Mouse (Mus musculus) limb, embryonic 13.5 days (tissue): Measurements from ENCODE around the gene Cactin. TPM values are rescaled to one million over a fixed set of nuclear protein-coding genes. Genes with fewer than 3 reads are reported as not detected.
A peak's percentile ranks its signal among the peaks of the same experiment; 100 is the strongest.

ENCODE experiments used
- ATAC-seq: fragments of 200-750 bp; cut with Nextera tagmentation; 2 replicates; pipeline ENCODE4 v1.8.0; 2017; ENCODE audit warnings: low read depth, moderate number of reproducible peaks, moderate TSS enrichment; ENCODE audit not compliant: low FRiP score
- H3K27ac ChIP-seq: fragments of 300-500 bp; sonication (generic); 2 replicates; pipeline ENCODE4 v1.5.1; 2015; ENCODE audit warnings: inconsistent platforms, mild to moderate bottlenecking, moderate library complexity
- H3K27me3 ChIP-seq: fragments of 300-500 bp; sonication (generic); 2 replicates; pipeline ENCODE4 v1.6.1; 2015; ENCODE audit warnings: mild to moderate bottlenecking, inconsistent platforms
- H3K36me3 ChIP-seq: fragments of 300-500 bp; sonication (generic); 2 replicates; pipeline ENCODE4 v1.6.1; 2015; ENCODE audit warnings: inconsistent platforms, mild to moderate bottlenecking, moderate library complexity
- H3K4me1 ChIP-seq: fragments of 300-500 bp; sonication (generic); 2 replicates; pipeline ENCODE4 v1.6.1; 2015; ENCODE audit warnings: inconsistent platforms
- H3K4me2 ChIP-seq: fragments of 300-500 bp; sonication (generic); replicated peaks from 2 replicates; pipeline ENCODE4 v1.6.1; 2015; ENCODE audit warnings: inconsistent platforms, mild to moderate bottlenecking, moderate library complexity
- H3K4me3 ChIP-seq: fragments of 300-500 bp; sonication (generic); 2 replicates; pipeline ENCODE4 v1.5.1; 2015; ENCODE audit warnings: moderate library complexity, mild to moderate bottlenecking, inconsistent platforms
- H3K9ac ChIP-seq: fragments of 300-500 bp; sonication (generic); 2 replicates; pipeline ENCODE4 v1.6.1; 2015; ENCODE audit warnings: mild to moderate bottlenecking, inconsistent platforms
- H3K9me3 ChIP-seq: fragments of 300-500 bp; sonication (generic); 2 replicates; pipeline ENCODE4 v1.6.1; 2016; ENCODE audit warnings: inconsistent platforms
- WGBS: fragments of 180-500 bp; shearing (Covaris S2); methylation state at CpG from one replicate; pipeline ENCODE4 v1.1.7; 2015; 5-methylcytosine and 5-hydroxymethylcytosine counted together
- polyA plus RNA-seq: library from polyadenylated mRNA; unstranded; fragments of >200 nt; fragmentation: Nextera tagmentation; extraction: Ambion mirVana; gene quantifications from 2 replicates; pipeline ENCODE4 v1.2.1, GENCODE M21; 2015

Gene Cactin
- polyA plus RNA-seq, 1 experiment from 2014 or later: 41.8 TPM

DNA sequence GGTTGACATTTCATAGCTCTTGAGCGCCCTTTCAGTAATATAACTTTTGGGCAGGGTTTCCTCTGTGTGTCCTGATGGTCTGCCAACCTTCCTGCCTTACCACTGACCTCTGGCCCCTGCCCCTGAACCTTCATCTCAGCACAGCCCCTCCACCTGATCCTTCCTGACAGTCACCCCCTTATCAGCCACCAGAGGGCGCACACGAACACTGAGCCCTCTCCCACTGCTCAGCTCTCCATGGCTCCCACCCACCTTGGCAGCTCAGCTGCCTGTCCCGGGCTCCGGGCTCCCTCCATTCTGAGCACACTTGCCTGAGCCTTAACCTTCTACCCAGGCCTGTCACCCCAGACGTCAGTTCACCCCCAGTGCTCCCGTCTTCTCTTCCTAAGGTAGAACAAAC, 31.6 kb upstream of the Cactin start:
- no peak for ATAC-seq
- Histone ChIP-seq H3K4me1 (peaks cover 33% of the 10 kb centered on the region), H3K36me3 (no peaks in the 10 kb centered on the region), H3K27me3 (peaks cover 67% of the 10 kb centered on the region), H3K9ac (no peak overlapping the region), H3K4me3 (no peak overlapping the region), H3K27ac (no peak overlapping the region), H3K9me3 (no peaks in the 10 kb centered on the region), H3K4me2 (no peak overlapping the region)
- WGBS: 3% methylated on average over 7 of the region's 7 CpGs

DNA sequence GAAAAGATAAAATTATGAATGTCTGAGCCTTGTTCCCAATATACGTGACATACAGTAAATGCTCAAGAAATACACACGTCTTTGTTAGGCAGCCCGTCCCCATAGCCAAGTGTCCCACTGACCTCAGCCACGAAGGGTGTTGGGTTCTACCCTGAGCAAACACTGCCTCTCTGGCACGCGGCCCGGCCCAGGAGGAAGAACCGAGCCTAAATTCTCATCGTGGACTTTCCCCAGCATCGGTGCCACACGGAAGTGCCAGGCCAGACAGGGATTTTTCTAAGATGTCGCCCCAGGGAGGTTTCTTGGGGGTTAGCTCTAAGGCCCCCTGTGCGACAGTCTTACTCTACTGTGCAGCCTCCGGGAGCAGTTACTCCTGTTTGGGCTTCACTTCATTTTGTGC, 31.1 kb upstream of the Cactin start:
- no peak overlapping the region for H3K27ac ChIP-seq
- no peak overlapping the region for H3K9ac ChIP-seq
- H3K27me3 ChIP-seq: peaks cover 62% of the 10 kb centered on the region
- no peaks in the 10 kb centered on the region for H3K36me3 ChIP-seq
- WGBS: 65% methylated on average over 14 of the region's 14 CpGs
- no peak for ATAC-seq
- H3K9me3 ChIP-seq: no peaks in the 10 kb centered on the region
- H3K4me1 ChIP-seq: peaks cover 38% of the 10 kb centered on the region
- no peak overlapping the region for H3K4me3 ChIP-seq
- H3K4me2 ChIP-seq: no peak overlapping the region

- H3K27ac ChIP-seq: no peak overlapping the region
- peak overlapping the region; percentile 7 for H3K4me3 ChIP-seq
- H3K4me2 ChIP-seq: peak overlapping the region; percentile 42
These were observed 30.0 kb upstream of the Cactin start for GRCm38 (mm10) chr10:81290698-81291460.

DNA sequence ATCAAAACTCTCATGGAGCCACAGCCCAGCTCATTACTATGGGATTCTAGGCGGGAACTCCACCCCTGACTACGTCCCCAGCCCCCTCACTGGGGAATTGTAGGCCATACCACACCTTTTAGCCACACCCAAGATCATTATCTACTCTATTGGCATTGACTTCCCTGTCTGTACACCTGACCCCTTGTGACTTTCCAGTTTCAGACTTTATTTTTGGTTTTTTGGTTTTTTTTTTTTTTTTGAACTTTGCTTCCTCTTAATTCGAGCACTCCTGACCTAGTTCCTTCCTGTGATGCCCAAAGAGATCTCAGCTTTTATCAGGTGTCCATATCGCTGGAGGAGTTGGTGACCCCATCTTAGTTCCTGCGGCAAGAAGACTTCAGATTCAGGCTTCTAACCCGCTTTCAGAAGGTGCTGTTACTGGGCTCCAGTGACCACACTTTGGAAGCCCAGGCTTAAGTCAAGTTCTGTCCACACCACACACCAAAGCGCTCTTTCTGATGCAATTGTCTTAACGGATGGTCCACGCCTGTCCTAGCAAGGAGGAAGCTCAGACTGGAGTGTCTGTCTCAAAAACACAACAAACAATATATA, 29.3 kb upstream of the Cactin start, which contains the start of gene Tjp3:
Gene Tjp3, minus strand, starts transcription at position 71 of the 594 bp plus-strand sequence.
- Histone ChIP-seq H3K4me2 (peak within 1 kb of the TSS; percentile 91), H3K9me3 (no peaks in the 10 kb centered on the region), H3K4me1 (peaks cover 42% of the 10 kb centered on the region), H3K36me3 (no peaks in the 10 kb centered on the region), H3K4me3 (peak within 1 kb of the TSS; percentile 79), H3K9ac (peak within 1 kb of the TSS; percentile 50), H3K27me3 (peaks cover 46% of the 10 kb centered on the region), H3K27ac (no peak within 1 kb of the TSS)
- no peak for ATAC-seq
- 75% methylated on average over 9 of the region's 9 CpGs for WGBS

More at GRCm38 (mm10) chr10:81290698-81291460, 30.0 kb upstream of the Cactin start:
- Histone ChIP-seq H3K9ac (peak overlapping the region; percentile 50), H3K27me3 (peaks cover 53% of the 10 kb centered on the region), H3K4me1 (peaks cover 42% of the 10 kb centered on the region), H3K9me3 (no peaks in the 10 kb centered on the region), H3K36me3 (no peaks in the 10 kb centered on the region)
- WGBS: 15% methylated on average over 24 of the region's 24 CpGs
- no peak for ATAC-seq

DNA sequence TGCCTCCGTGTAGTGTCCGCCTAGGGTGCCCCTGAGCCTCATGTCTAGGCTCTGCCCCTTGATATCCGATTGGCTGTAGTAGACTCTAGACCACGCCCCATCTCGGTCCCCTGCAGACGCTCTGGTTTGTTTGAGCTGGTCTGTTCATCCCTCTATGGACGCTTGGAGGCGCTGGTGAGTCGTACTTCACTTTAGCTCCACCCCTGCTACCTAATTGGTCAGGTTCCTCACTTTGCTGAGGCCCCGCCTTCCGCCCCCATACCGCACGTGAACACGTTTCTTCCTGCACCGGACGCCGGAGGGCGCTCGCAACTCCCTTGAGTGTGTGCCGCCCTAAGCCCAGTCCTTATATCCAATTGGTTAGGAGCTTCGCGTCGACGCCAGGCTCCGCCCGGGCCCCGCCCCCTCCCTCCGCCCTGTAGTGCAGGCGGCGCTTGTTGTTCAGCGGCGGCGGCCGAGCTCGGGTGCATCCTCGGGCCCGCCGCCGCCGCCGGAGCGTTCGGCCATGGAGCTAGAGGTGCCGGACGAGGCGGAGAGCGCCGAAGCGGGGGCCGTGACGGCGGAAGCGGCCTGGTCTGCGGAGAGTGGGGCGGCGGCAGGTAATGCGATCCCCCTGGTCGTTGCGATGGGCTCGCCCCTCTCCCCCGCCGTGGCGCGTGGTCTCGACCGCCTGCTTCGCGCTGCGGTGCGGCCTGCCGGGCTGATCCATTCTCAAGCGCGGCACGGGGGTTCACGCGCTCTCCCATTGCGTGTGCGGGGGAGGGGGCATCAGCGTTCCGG, 28.2 kb upstream of the Cactin start, which contains the start of gene Pip5k1c:
Gene Pip5k1c, plus strand, starts transcription at position 410 of the 780 bp plus-strand sequence.
- peak within 1 kb of the TSS; percentile 91 for H3K4me2 ChIP-seq
- peaks cover 47% of the 10 kb centered on the region for H3K4me1 ChIP-seq
- H3K27ac ChIP-seq: peak within 1 kb of the TSS; percentile 85
- H3K4me3 ChIP-seq: peak within 1 kb of the TSS; percentile 79
- H3K36me3 ChIP-seq: no peaks in the 10 kb centered on the region
- peaks cover 35% of the 10 kb centered on the region for H3K27me3 ChIP-seq
- no peaks in the 10 kb centered on the region for H3K9me3 ChIP-seq
- under 1% methylated on average over 76 of the region's 80 CpGs for WGBS
- ATAC-seq: peak; percentile 94
- H3K9ac ChIP-seq: peak within 1 kb of the TSS; percentile 86

DNA sequence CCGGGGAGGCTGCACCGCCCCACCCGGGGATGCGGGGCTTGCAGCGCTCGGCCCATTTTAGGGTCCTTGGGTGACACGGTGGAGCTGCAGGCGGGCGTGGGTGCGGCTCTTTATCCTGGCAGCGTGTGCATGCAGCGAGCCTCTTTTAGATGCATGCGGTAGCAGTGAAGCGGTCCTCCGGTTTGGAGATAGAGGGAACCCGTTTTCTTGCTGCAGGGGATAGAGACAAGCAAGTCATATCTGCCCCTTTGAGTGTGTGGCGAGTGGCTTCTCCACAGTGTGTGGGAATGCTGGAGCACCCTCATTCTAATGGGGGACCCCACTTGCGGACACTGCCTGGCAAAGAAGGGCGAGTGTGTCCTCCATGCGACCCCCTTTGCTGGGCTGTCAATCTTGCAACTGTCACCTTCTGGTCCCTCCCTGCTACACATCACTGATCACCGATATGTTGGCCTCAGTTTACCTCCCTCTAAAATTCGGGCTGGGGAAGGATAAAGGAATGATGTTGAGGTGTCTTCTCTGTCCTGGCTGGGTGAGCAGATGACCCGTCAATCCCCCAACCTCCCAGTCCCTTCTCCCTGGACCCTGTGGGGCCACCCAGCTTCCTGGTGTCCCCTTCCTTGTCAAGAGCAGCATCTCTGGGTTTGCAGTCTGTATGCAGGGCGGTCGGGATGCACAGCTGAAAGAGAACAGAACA, 27.4 kb upstream of the Cactin start:
- no peak for ATAC-seq
- Histone ChIP-seq H3K36me3 (no peaks in the 10 kb centered on the region), H3K27me3 (peaks cover 27% of the 10 kb centered on the region), H3K4me2 (peak overlapping the region; percentile 91), H3K9ac (peak overlapping the region; percentile 86), H3K27ac (peak overlapping the region; percentile 85), H3K4me1 (peaks cover 50% of the 10 kb centered on the region), H3K9me3 (no peaks in the 10 kb centered on the region), H3K4me3 (peak overlapping the region; percentile 79)
- 3% methylated on average over 25 of the region's 25 CpGs for WGBS

GRCm38 (mm10) chr10:81294442-81294841, 26.5 kb upstream of the Cactin start:
- Histone ChIP-seq H3K4me3 (peak overlapping the region; percentile 79), H3K9ac (peak overlapping the region; percentile 86), H3K4me1 (peaks cover 49% of the 10 kb centered on the region), H3K4me2 (peak overlapping the region; percentile 91), H3K27ac (no peak overlapping the region), H3K36me3 (no peaks in the 10 kb centered on the region), H3K27me3 (peaks cover 24% of the 10 kb centered on the region), H3K9me3 (no peaks in the 10 kb centered on the region)
- no peak for ATAC-seq
- WGBS: 33% methylated on average over 8 of the region's 8 CpGs

- Histone ChIP-seq H3K9ac (peak overlapping the region; percentile 86; the same call in 1 of the 2 replicates), H3K27me3 (peaks cover 17% of the 10 kb centered on the region), H3K36me3 (no peaks in the 10 kb centered on the region), H3K4me3 (no peak overlapping the region), H3K4me1 (peaks cover 44% of the 10 kb centered on the region), H3K4me2 (peak overlapping the region; percentile 91), H3K9me3 (no peaks in the 10 kb centered on the region), H3K27ac (no peak overlapping the region)
- no peak for ATAC-seq
- 81% methylated on average over 6 of the region's 6 CpGs for WGBS
These were observed 25.7 kb upstream of the Cactin start for GRCm38 (mm10) chr10:81295185-81295584.

GRCm38 (mm10) chr10:81297246-81297645, 23.7 kb upstream of the Cactin start:
- H3K27ac ChIP-seq: peak overlapping the region; percentile 33; the same call in 1 of the 2 replicates
- H3K4me1 ChIP-seq: peaks cover 32% of the 10 kb centered on the region
- 82% methylated on average over 6 of the region's 6 CpGs for WGBS

GRCm38 (mm10) chr10:81297845-81298244, 23.1 kb upstream of the Cactin start:
- Histone ChIP-seq H3K9me3 (no peaks in the 10 kb centered on the region), H3K4me1 (peaks cover 34% of the 10 kb centered on the region), H3K27ac (peak overlapping the region; percentile 33; the same call in 1 of the 2 replicates), H3K36me3 (no peaks in the 10 kb centered on the region; the same call in 1 of the 2 replicates), H3K27me3 (no peaks in the 10 kb centered on the region), H3K4me3 (no peak overlapping the region), H3K9ac (peak overlapping the region; percentile 35; the same call in 1 of the 2 replicates), H3K4me2 (no peak overlapping the region)
- 54% methylated on average over 10 of the region's 10 CpGs for WGBS
- no peak for ATAC-seq

More at GRCm38 (mm10) chr10:81297246-81297645, 23.7 kb upstream of the Cactin start:
- no peak overlapping the region for H3K4me2 ChIP-seq
- H3K27me3 ChIP-seq: no peaks in the 10 kb centered on the region
- no peak for ATAC-seq
- no peak overlapping the region for H3K9ac ChIP-seq
- H3K36me3 ChIP-seq: no peaks in the 10 kb centered on the region; the same call in 1 of the 2 replicates
- H3K9me3 ChIP-seq: no peaks in the 10 kb centered on the region
- no peak overlapping the region for H3K4me3 ChIP-seq

DNA sequence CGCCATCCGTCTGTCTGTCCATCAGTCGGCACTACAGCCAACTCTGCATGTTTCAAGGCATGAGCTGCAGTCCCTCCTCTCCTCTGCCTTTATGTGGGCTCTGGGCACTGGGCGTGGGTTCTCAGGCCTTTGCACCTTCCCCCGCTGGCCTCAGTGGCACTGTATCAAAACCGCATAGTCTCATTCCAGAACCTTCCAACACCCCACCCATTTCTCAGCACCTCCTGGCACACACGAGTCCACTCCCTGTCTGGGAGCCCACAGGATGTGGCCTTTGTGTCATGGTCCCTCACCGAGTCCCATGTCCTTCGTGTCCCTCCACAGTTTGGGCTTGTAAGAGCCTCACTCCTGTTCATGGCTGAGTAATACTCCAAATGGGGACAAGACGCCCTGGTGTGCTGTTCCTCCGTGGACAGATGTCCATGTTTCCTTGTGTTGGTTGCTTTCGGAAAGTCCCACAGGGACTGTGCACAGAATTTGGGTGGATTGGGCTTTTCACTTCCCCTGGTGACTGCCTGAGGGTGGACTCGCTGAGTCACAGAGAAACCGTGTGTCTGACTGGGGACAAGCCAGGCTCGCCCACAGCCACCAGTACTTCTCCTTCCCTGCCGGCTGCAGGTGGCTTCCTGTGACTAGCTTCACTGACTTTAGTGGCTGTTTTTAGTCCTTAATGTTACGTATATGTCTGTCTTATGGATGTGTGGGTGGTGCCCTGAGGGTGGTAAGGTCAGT, 22.4 kb upstream of the Cactin start:
- no peaks in the 10 kb centered on the region for H3K27me3 ChIP-seq
- H3K9me3 ChIP-seq: no peaks in the 10 kb centered on the region
- peaks cover 40% of the 10 kb centered on the region for H3K4me1 ChIP-seq
- WGBS: 92% methylated on average over 17 of the region's 17 CpGs
- H3K9ac ChIP-seq: no peak overlapping the region
- H3K4me3 ChIP-seq: no peak overlapping the region
- ATAC-seq: no peak
- no peak overlapping the region for H3K4me2 ChIP-seq
- no peak overlapping the region for H3K27ac ChIP-seq
- no peaks in the 10 kb centered on the region; the same call in 1 of the 2 replicates for H3K36me3 ChIP-seq
